Comparison of ENCODE assay signal across 8 mouse cellular contexts in genomic region chr17:56668384-56669144, GRCm38 (mm10). TPM values are rescaled to one million over a fixed set of nuclear protein-coding genes. Genes with fewer than 3 reads are reported as not detected.
DNase-seq lines count a peak whose midpoint lies in the region; ATAC-seq and TF ChIP-seq lines count a peak whose summit lies in the region.

No protein-coding gene starts in this region.

- no peak for TF ChIP-seq EP300 in liver, embryonic 14.5 days (IDR thresholded peaks at IDR 0.05; ENCODE audit: low read depth)

- H3K9me3 ChIP-seq in forebrain, embryonic 10.5 days = no peaks in the 10 kb centered on the region
- no peaks in the 10 kb centered on the region for H3K9me3 ChIP-seq in heart, embryonic 16.5 days (replicated peaks; ENCODE audit: control insufficient read depth, low read length)
- no peaks in the 10 kb centered on the region for H3K9me3 ChIP-seq in liver, embryonic 14.5 days (ENCODE audit: control insufficient read depth, low read length)
- H3K9me3 ChIP-seq in neural tube, embryonic 11.5 days (ENCODE audit: control insufficient read depth, low read length) = no peaks in the 10 kb centered on the region
- H3K9me3 ChIP-seq in stomach, embryonic 16.5 days (replicated peaks; ENCODE audit: control insufficient read depth, low read length) = no peaks in the 10 kb centered on the region

- peak overlapping the region; percentile 72 for H3K9ac ChIP-seq in heart, embryonic 16.5 days (ENCODE audit: low read length)
- no peak overlapping the region for H3K9ac ChIP-seq in liver, embryonic 14.5 days (replicated peaks)
- H3K9ac ChIP-seq in neural tube, embryonic 11.5 days (ENCODE audit: low read length) = peak overlapping the region; percentile 52
- peak overlapping the region; percentile 68 for H3K9ac ChIP-seq in stomach, embryonic 16.5 days (ENCODE audit: low read length)

- H3K4me3 ChIP-seq in brown adipose tissue, adult 24 weeks (ENCODE audit: insufficient read depth, low read depth, low read length) = peak overlapping the region; percentile 60
- H3K4me3 ChIP-seq in forebrain, embryonic 10.5 days = peak overlapping the region; percentile 59
- peak overlapping the region; percentile 56 for H3K4me3 ChIP-seq in heart, embryonic 16.5 days (ENCODE audit: low read length)
- peak overlapping the region; percentile 36 to 44 for H3K4me3 ChIP-seq in liver, embryonic 14.5 days (ENCODE audit: insufficient read depth in 1 of 2, low read depth in 2 of 2, low read length in 2 of 2)
- H3K4me3 ChIP-seq in neural tube, embryonic 11.5 days (ENCODE audit: low read depth, low read length) = peak overlapping the region; percentile 33
- peak overlapping the region; percentile 51 for H3K4me3 ChIP-seq in stomach, embryonic 16.5 days (replicated peaks; ENCODE audit: low read length)

- peak; percentile 90 for DNase-seq in forebrain, embryonic 10.5 days (ENCODE audit: extremely low spot score, low spot score)
- peak; percentile 85 to 89 for DNase-seq in kidney, postnatal 25 days
- peak; percentile 51 to 60 (median 57) for DNase-seq in liver, embryonic 14.5 days (ENCODE audit: low read depth in 3 of 3, low spot score in 3 of 3)
- DNase-seq in neural tube, embryonic 11.5 days (ENCODE audit: low spot score) = peak; percentile 88

- WGBS in forebrain, embryonic 10.5 days = 4% methylated on average over 31 of the region's 31 CpGs
- 2% methylated on average over 31 of the region's 31 CpGs for WGBS in heart, embryonic 16.5 days
- WGBS in liver, embryonic 14.5 days (ENCODE audit: insufficient replicate concordance) = 4% methylated on average over 31 of the region's 31 CpGs
- 6% methylated on average over 31 of the region's 31 CpGs for WGBS in neural tube, embryonic 11.5 days
- WGBS in stomach, embryonic 16.5 days = 4% methylated on average over 31 of the region's 31 CpGs

- no peaks in the 10 kb centered on the region for H3K4me1 ChIP-seq in brown adipose tissue, adult 24 weeks (ENCODE audit: control insufficient read depth, insufficient read depth, insufficient read length, low read length)
- H3K4me1 ChIP-seq in forebrain, embryonic 10.5 days = peaks cover 32% of the 10 kb centered on the region
- peaks cover 3% of the 10 kb centered on the region for H3K4me1 ChIP-seq in heart, embryonic 16.5 days (ENCODE audit: control insufficient read depth, insufficient read depth, low read length)
- H3K4me1 ChIP-seq in liver, embryonic 14.5 days (replicated peaks; ENCODE audit: control insufficient read depth in 2 of 2, insufficient read depth in 2 of 2, low read length in 1 of 2) = peaks cover 2 to 5% of the 10 kb centered on the region in 2 experiments; a peak in 3 of 4 replicates
- peaks cover 8% of the 10 kb centered on the region for H3K4me1 ChIP-seq in neural tube, embryonic 11.5 days (ENCODE audit: control insufficient read depth, insufficient read depth, low read length)
- H3K4me1 ChIP-seq in stomach, embryonic 16.5 days (ENCODE audit: control insufficient read depth, insufficient read depth, low read length) = peaks cover 14% of the 10 kb centered on the region

- H3K27me3 ChIP-seq in forebrain, embryonic 10.5 days (ENCODE audit: poor library complexity, severe bottlenecking) = peaks cover 20% of the 10 kb centered on the region
- H3K27me3 ChIP-seq in heart, embryonic 16.5 days (ENCODE audit: control insufficient read depth, insufficient read depth, low read length) = peaks cover 3% of the 10 kb centered on the region; the same call in 1 of the 2 replicates
- H3K27me3 ChIP-seq in liver, embryonic 14.5 days (ENCODE audit: control insufficient read depth, insufficient read depth, low read length) = peaks cover 19% of the 10 kb centered on the region
- H3K27me3 ChIP-seq in neural tube, embryonic 11.5 days (ENCODE audit: control insufficient read depth, insufficient read depth, low read length) = no peaks in the 10 kb centered on the region; the same call in 1 of the 2 replicates
- H3K27me3 ChIP-seq in stomach, embryonic 16.5 days (ENCODE audit: control insufficient read depth, insufficient read depth, low read length) = no peaks in the 10 kb centered on the region

- H3K4me2 ChIP-seq in heart, embryonic 16.5 days (ENCODE audit: low read depth, low read length) = peak overlapping the region; percentile 96
- H3K4me2 ChIP-seq in liver, embryonic 14.5 days (ENCODE audit: low read depth) = peak overlapping the region; percentile 65
- H3K4me2 ChIP-seq in neural tube, embryonic 11.5 days (ENCODE audit: low read depth) = peak overlapping the region; percentile 73
- H3K4me2 ChIP-seq in stomach, embryonic 16.5 days (ENCODE audit: low read depth, low read length) = peak overlapping the region; percentile 92

- TF ChIP-seq CTCF in liver, embryonic 14.5 days (IDR thresholded peaks at IDR 0.05; ENCODE audit: low read depth) = peak; percentile 97

- peak; percentile 28 for ATAC-seq in CD4-positive, CD25-positive, alpha-beta regulatory T cell, adult 4 months
- no peak for ATAC-seq in heart, embryonic 16.5 days (replicated peaks; ENCODE audit: extremely low read depth, insufficient read depth, low FRiP score)
- ATAC-seq in liver, embryonic 14.5 days (ENCODE audit: insufficient read depth) = no peak
- ATAC-seq in neural tube, embryonic 11.5 days (ENCODE audit: insufficient read depth, low FRiP score, low TSS enrichment) = peak; percentile 6; the same call in 1 of the 2 replicates
- no peak for ATAC-seq in stomach, embryonic 16.5 days (ENCODE audit: insufficient read depth, low FRiP score)

- H3K27ac ChIP-seq in brown adipose tissue, adult 24 weeks (replicated peaks; ENCODE audit: low read depth, low read length) = no peak overlapping the region
- H3K27ac ChIP-seq in forebrain, embryonic 10.5 days = peak overlapping the region; percentile 74
- no peak overlapping the region for H3K27ac ChIP-seq in heart, embryonic 16.5 days (ENCODE audit: low read length)
- no peak overlapping the region for H3K27ac ChIP-seq in liver, embryonic 14.5 days
- no peak overlapping the region for H3K27ac ChIP-seq in neural tube, embryonic 11.5 days (ENCODE audit: low read depth, low read length)
- no peak overlapping the region for H3K27ac ChIP-seq in stomach, embryonic 16.5 days (ENCODE audit: low read length)

- H3K36me3 ChIP-seq in forebrain, embryonic 10.5 days (replicated peaks) = 0 out of 2 replicates have a peak, but pooled peaks cover 2% of the 10 kb centered on the region
- H3K36me3 ChIP-seq in heart, embryonic 16.5 days (ENCODE audit: control insufficient read depth, insufficient read depth) = no peaks in the 10 kb centered on the region
- H3K36me3 ChIP-seq in liver, embryonic 14.5 days (replicated peaks; ENCODE audit: control insufficient read depth, insufficient read depth, low read depth) = no peaks in the 10 kb centered on the region
- no peaks in the 10 kb centered on the region for H3K36me3 ChIP-seq in neural tube, embryonic 11.5 days (ENCODE audit: control insufficient read depth, insufficient read depth, low read length)
- no peaks in the 10 kb centered on the region for H3K36me3 ChIP-seq in stomach, embryonic 16.5 days (ENCODE audit: control insufficient read depth, insufficient read depth, low read length)

RNA-seq across cellular contexts. Expression of gene Ranbp3, which starts 4.5 kb away (rescaled TPM):
- polyA plus RNA-seq in CD4-positive, CD25-positive, alpha-beta regulatory T cell, adult 4 months (2017; shearing (Covaris generic)) = 10 to 100 TPM; 55.5 to 79.5 TPM
- polyA plus RNA-seq in brown adipose tissue, adult 24 weeks (2012; ENCODE audit: insufficient read depth, insufficient read length, missing spikeins) = 16.4 and 17.4 TPM in 2 replicates
- 144 and 147 TPM in 2 replicates for polyA plus RNA-seq in forebrain, embryonic 10.5 days (2016; fragmentation: Nextera tagmentation; extraction: Ambion mirVana)
- polyA plus RNA-seq in heart, embryonic 16.5 days (2015; fragmentation: Nextera tagmentation; extraction: Ambion mirVana) = 63.1 and 64.3 TPM in 2 replicates
- polyA plus RNA-seq in liver, embryonic 14.5 days (2012; rRNA removed) = 40.9 and 42.9 TPM in 2 replicates
- 34.2 and 37.2 TPM in 2 replicates for polyA plus RNA-seq in liver, embryonic 14.5 days (2014; fragmentation: Nextera tagmentation; extraction: Ambion mirVana)
- polyA plus RNA-seq in neural tube, embryonic 11.5 days (2014; fragmentation: Nextera tagmentation; extraction: Ambion mirVana) = 112 and 119 TPM in 2 replicates
- polyA plus RNA-seq in stomach, embryonic 16.5 days (2015; fragmentation: Nextera tagmentation; extraction: Ambion mirVana) = 75.6 and 79.7 TPM in 2 replicates

RNA-seq across cellular contexts. Expression of gene Catsperd, which starts 40.6 kb away (rescaled TPM):
- 1 to 10 TPM; 2.6 to 3.5 TPM for polyA plus RNA-seq in CD4-positive, CD25-positive, alpha-beta regulatory T cell, adult 4 months (2017; shearing (Covaris generic))
- not detected in 2 replicates for polyA plus RNA-seq in brown adipose tissue, adult 24 weeks (2012; ENCODE audit: insufficient read depth, insufficient read length, missing spikeins)
- 0.53 and 0.81 TPM in 2 replicates for polyA plus RNA-seq in forebrain, embryonic 10.5 days (2016; fragmentation: Nextera tagmentation; extraction: Ambion mirVana)
- 0.29 and 0.31 TPM in 2 replicates for polyA plus RNA-seq in heart, embryonic 16.5 days (2015; fragmentation: Nextera tagmentation; extraction: Ambion mirVana)
- 0.33 and 0.45 TPM in 2 replicates for polyA plus RNA-seq in liver, embryonic 14.5 days (2012; rRNA removed)
- 0.39 and 0.54 TPM in 2 replicates for polyA plus RNA-seq in liver, embryonic 14.5 days (2014; fragmentation: Nextera tagmentation; extraction: Ambion mirVana)
- 0.54 and 0.92 TPM in 2 replicates for polyA plus RNA-seq in neural tube, embryonic 11.5 days (2014; fragmentation: Nextera tagmentation; extraction: Ambion mirVana)
- 0.17 and 0.65 TPM in 2 replicates for polyA plus RNA-seq in stomach, embryonic 16.5 days (2015; fragmentation: Nextera tagmentation; extraction: Ambion mirVana)

RNA-seq across cellular contexts. Expression of gene Lonp1, which starts 41.9 kb away (rescaled TPM):
- polyA plus RNA-seq in CD4-positive, CD25-positive, alpha-beta regulatory T cell, adult 4 months (2017; shearing (Covaris generic)) = 1 to 10 TPM; 4.5 to 8.0 TPM
- polyA plus RNA-seq in brown adipose tissue, adult 24 weeks (2012; ENCODE audit: insufficient read depth, insufficient read length, missing spikeins) = 105 and 121 TPM in 2 replicates
- polyA plus RNA-seq in forebrain, embryonic 10.5 days (2016; fragmentation: Nextera tagmentation; extraction: Ambion mirVana) = 61.8 and 62.3 TPM in 2 replicates
- polyA plus RNA-seq in heart, embryonic 16.5 days (2015; fragmentation: Nextera tagmentation; extraction: Ambion mirVana) = 60.7 and 62.5 TPM in 2 replicates
- 38.5 and 46.3 TPM in 2 replicates for polyA plus RNA-seq in liver, embryonic 14.5 days (2012; rRNA removed)
- 28.8 and 36.9 TPM in 2 replicates for polyA plus RNA-seq in liver, embryonic 14.5 days (2014; fragmentation: Nextera tagmentation; extraction: Ambion mirVana)
- 56.0 and 56.3 TPM in 2 replicates for polyA plus RNA-seq in neural tube, embryonic 11.5 days (2014; fragmentation: Nextera tagmentation; extraction: Ambion mirVana)
- 40.7 and 42.9 TPM in 2 replicates for polyA plus RNA-seq in stomach, embryonic 16.5 days (2015; fragmentation: Nextera tagmentation; extraction: Ambion mirVana)

RNA-seq across cellular contexts. Expression of gene Ndufa11, which starts 49.0 kb away (rescaled TPM):
- polyA plus RNA-seq in CD4-positive, CD25-positive, alpha-beta regulatory T cell, adult 4 months (2017; shearing (Covaris generic)) = 100 to 1,000 TPM; 225 to 227 TPM
- 597 and 872 TPM in 2 replicates for polyA plus RNA-seq in brown adipose tissue, adult 24 weeks (2012; ENCODE audit: insufficient read depth, insufficient read length, missing spikeins)
- 366 and 374 TPM in 2 replicates for polyA plus RNA-seq in forebrain, embryonic 10.5 days (2016; fragmentation: Nextera tagmentation; extraction: Ambion mirVana)
- 1,043 and 1,129 TPM in 2 replicates for polyA plus RNA-seq in heart, embryonic 16.5 days (2015; fragmentation: Nextera tagmentation; extraction: Ambion mirVana)
- 119 and 215 TPM in 2 replicates for polyA plus RNA-seq in liver, embryonic 14.5 days (2012; rRNA removed)
- 276 and 284 TPM in 2 replicates for polyA plus RNA-seq in liver, embryonic 14.5 days (2014; fragmentation: Nextera tagmentation; extraction: Ambion mirVana)
- polyA plus RNA-seq in neural tube, embryonic 11.5 days (2014; fragmentation: Nextera tagmentation; extraction: Ambion mirVana) = 403 and 406 TPM in 2 replicates
- polyA plus RNA-seq in stomach, embryonic 16.5 days (2015; fragmentation: Nextera tagmentation; extraction: Ambion mirVana) = 426 and 434 TPM in 2 replicates

RNA-seq across cellular contexts. Expression of gene Vmac, which starts 49.3 kb away (rescaled TPM):
- polyA plus RNA-seq in CD4-positive, CD25-positive, alpha-beta regulatory T cell, adult 4 months (2017; shearing (Covaris generic)) = 1 to 10 TPM; 5.8 to 8.2 TPM
- 9.9 and 13.8 TPM in 2 replicates for polyA plus RNA-seq in brown adipose tissue, adult 24 weeks (2012; ENCODE audit: insufficient read depth, insufficient read length, missing spikeins)
- 11.1 and 12.2 TPM in 2 replicates for polyA plus RNA-seq in forebrain, embryonic 10.5 days (2016; fragmentation: Nextera tagmentation; extraction: Ambion mirVana)
- 12.8 and 14.6 TPM in 2 replicates for polyA plus RNA-seq in heart, embryonic 16.5 days (2015; fragmentation: Nextera tagmentation; extraction: Ambion mirVana)
- polyA plus RNA-seq in liver, embryonic 14.5 days (2012; rRNA removed) = 2.8 and 3.3 TPM in 2 replicates
- polyA plus RNA-seq in liver, embryonic 14.5 days (2014; fragmentation: Nextera tagmentation; extraction: Ambion mirVana) = 3.1 and 3.2 TPM in 2 replicates
- polyA plus RNA-seq in neural tube, embryonic 11.5 days (2014; fragmentation: Nextera tagmentation; extraction: Ambion mirVana) = 17.3 and 17.6 TPM in 2 replicates
- polyA plus RNA-seq in stomach, embryonic 16.5 days (2015; fragmentation: Nextera tagmentation; extraction: Ambion mirVana) = 19.6 and 20.2 TPM in 2 replicates

Comparison
In these comparisons a context has a peak if more than half of its experiments do, and no peak if none do; other contexts are left out.
1. ATAC-seq: peak in CD4-positive, CD25-positive, alpha-beta regulatory T cell, adult 4 months (single experiment) and neural tube, embryonic 11.5 days (single experiment); none in heart, embryonic 16.5 days (single experiment), liver, embryonic 14.5 days (single experiment) and stomach, embryonic 16.5 days (single experiment).
2. Peak in every context shown above with its lines, with median percentiles within 50 percentile points of each other: H3K4me3 ChIP-seq, DNase-seq and H3K4me2 ChIP-seq.